Comparison of ENCODE assay signal across 8 mouse cellular contexts in the genomic region with DNA sequence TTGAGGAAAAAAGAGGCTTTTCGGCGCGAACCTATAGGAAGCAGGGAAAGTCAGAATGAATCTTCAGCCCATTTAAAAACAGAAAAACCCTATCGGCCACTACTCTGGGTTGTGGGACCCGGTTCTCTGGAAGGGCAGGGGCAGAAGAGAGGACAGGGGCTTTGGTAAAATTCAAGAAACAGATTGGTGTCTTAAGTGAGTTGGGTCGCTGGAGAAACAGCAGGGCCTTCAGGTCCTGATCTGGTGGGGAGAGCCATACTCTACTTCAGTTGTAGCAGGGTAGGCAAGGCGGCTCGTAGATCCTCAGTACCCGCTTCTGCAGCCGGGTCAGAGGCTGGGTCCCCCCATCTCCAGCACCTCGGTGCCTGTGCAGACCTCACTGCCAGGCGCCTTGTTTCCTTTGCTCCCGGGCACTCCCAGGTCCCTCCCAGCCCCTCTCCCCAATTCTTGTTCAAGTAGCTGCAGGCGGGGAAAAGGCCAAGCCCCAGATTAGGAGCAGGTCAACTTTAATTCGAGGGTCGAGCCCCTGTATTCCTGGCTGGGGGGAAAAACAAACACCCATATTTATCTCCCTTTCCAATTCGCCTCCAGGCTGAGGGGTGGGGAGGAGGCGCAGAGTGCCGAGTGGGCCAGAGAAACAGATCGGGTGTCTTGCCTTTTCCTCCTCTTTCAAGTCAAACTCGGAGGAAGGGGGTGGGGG. TPM values are rescaled to one million over a fixed set of nuclear protein-coding genes. Genes with fewer than 3 reads are reported as not detected.
A peak's percentile ranks its signal among the peaks of the same experiment; 100 is the strongest.
DNase-seq lines count a peak whose midpoint lies in the region; ATAC-seq and TF ChIP-seq lines count a peak whose summit lies in the region.

No protein-coding gene starts in this region.

- H3K9ac ChIP-seq in kidney, embryonic 14.5 days (ENCODE audit: low read depth, low read length) = peak overlapping the region; percentile 97
- H3K9ac ChIP-seq in forebrain, embryonic 11.5 days (ENCODE audit: low read length) = peak overlapping the region; percentile 97
- peak overlapping the region; percentile 74 for H3K9ac ChIP-seq in limb, embryonic 12.5 days (replicated peaks)

- H3K4me2 ChIP-seq in kidney, embryonic 14.5 days (replicated peaks; ENCODE audit: low read depth, low read length) = peak overlapping the region; percentile 74
- peak overlapping the region; percentile 82 for H3K4me2 ChIP-seq in forebrain, embryonic 11.5 days (ENCODE audit: low read depth, low read length, severe bottlenecking)
- peak overlapping the region; percentile 82 for H3K4me2 ChIP-seq in limb, embryonic 12.5 days

- TF ChIP-seq CTCF in olfactory bulb, adult 2 months (IDR thresholded peaks at IDR 0.05; ENCODE audit: insufficient read depth, low read depth, low read length) = no peak

- peaks cover 29% of the 10 kb centered on the region for H3K4me1 ChIP-seq in kidney, embryonic 14.5 days (ENCODE audit: control insufficient read depth, insufficient read depth, low read length)
- H3K4me1 ChIP-seq in forebrain, embryonic 11.5 days (replicated peaks; ENCODE audit: control insufficient read depth, insufficient read depth, low read length) = peaks cover 8% of the 10 kb centered on the region
- H3K4me1 ChIP-seq in limb, embryonic 12.5 days (replicated peaks) = peaks cover 29% of the 10 kb centered on the region
- no peaks in the 10 kb centered on the region for H3K4me1 ChIP-seq in olfactory bulb, adult 2 months (ENCODE audit: control insufficient read depth, insufficient read depth, low read length)

- H3K27ac ChIP-seq in kidney, embryonic 14.5 days (ENCODE audit: low read depth, low read length) = peak overlapping the region; percentile 99
- peak overlapping the region; percentile 96 for H3K27ac ChIP-seq in forebrain, embryonic 11.5 days (ENCODE audit: low read depth, low read length)
- H3K27ac ChIP-seq in limb, embryonic 12.5 days = peak overlapping the region; percentile 86; the same call in 1 of the 2 replicates
- H3K27ac ChIP-seq in olfactory bulb, adult 2 months (ENCODE audit: insufficient read depth, low read depth, low read length) = peak overlapping the region; percentile 99

- TF ChIP-seq POLR2A in olfactory bulb, adult 2 months (IDR thresholded peaks at IDR 0.05; ENCODE audit: insufficient read depth, low read depth, low read length) = no peak

- H3K36me3 ChIP-seq in kidney, embryonic 14.5 days (ENCODE audit: control insufficient read depth, insufficient read depth, low read length) = peaks cover 40% of the 10 kb centered on the region
- no peaks in the 10 kb centered on the region for H3K36me3 ChIP-seq in forebrain, embryonic 11.5 days (ENCODE audit: control insufficient read depth, insufficient read depth, low read length)
- no peaks in the 10 kb centered on the region for H3K36me3 ChIP-seq in limb, embryonic 12.5 days

- no peak for DNase-seq in kidney, postnatal 36 days
- DNase-seq in forebrain, embryonic 11.5 days (ENCODE audit: low spot score) = peak; percentile 65
- no peak for DNase-seq in ovary, postnatal 10 days (ENCODE audit: low spot score)
- no peak for DNase-seq in frontal cortex, postnatal 14 days (ENCODE audit: low spot score in 2 of 2)
- DNase-seq in right cerebral cortex, postnatal 10 days (ENCODE audit: low spot score in 2 of 2) = no peak

- H3K27me3 ChIP-seq in kidney, embryonic 14.5 days (ENCODE audit: control insufficient read depth, insufficient read depth, low read length) = no peaks in the 10 kb centered on the region
- peaks cover 2% of the 10 kb centered on the region; the same call in 1 of the 2 replicates for H3K27me3 ChIP-seq in forebrain, embryonic 11.5 days (ENCODE audit: control insufficient read depth, insufficient read depth, low read length)
- peaks cover 80% of the 10 kb centered on the region for H3K27me3 ChIP-seq in limb, embryonic 12.5 days

- WGBS in kidney, embryonic 14.5 days = 3% methylated on average over 21 of the region's 21 CpGs
- 2% methylated on average over 21 of the region's 21 CpGs for WGBS in forebrain, embryonic 11.5 days
- 3% methylated on average over 21 of the region's 21 CpGs for WGBS in limb, embryonic 12.5 days
- 3% methylated on average over 21 of the region's 21 CpGs for WGBS in olfactory bulb, adult 2 months

- H3K4me3 ChIP-seq in kidney, embryonic 14.5 days (ENCODE audit: low read length) = peak overlapping the region; percentile 72
- H3K4me3 ChIP-seq in forebrain, embryonic 11.5 days (ENCODE audit: low read depth, low read length) = peak overlapping the region; percentile 75
- peak overlapping the region; percentile 50 for H3K4me3 ChIP-seq in limb, embryonic 12.5 days (replicated peaks)
- H3K4me3 ChIP-seq in olfactory bulb, adult 2 months (ENCODE audit: insufficient read depth, low read depth, low read length) = peak overlapping the region; percentile 72

- no peaks in the 10 kb centered on the region for H3K9me3 ChIP-seq in kidney, embryonic 14.5 days (ENCODE audit: control insufficient read depth, low read length)
- H3K9me3 ChIP-seq in forebrain, embryonic 11.5 days (ENCODE audit: control insufficient read depth, low read length) = no peaks in the 10 kb centered on the region
- H3K9me3 ChIP-seq in limb, embryonic 12.5 days = no peaks in the 10 kb centered on the region

- no peak for ATAC-seq in kidney, embryonic 14.5 days (ENCODE audit: low FRiP score, low TSS enrichment)
- no peak for ATAC-seq in forebrain, embryonic 11.5 days (replicated peaks; ENCODE audit: low FRiP score)
- ATAC-seq in limb, embryonic 12.5 days (ENCODE audit: insufficient number of reproducible peaks, insufficient read depth, low FRiP score, low TSS enrichment, low read depth) = no peak

RNA-seq across cellular contexts. Expression of a gene that starts 4.8 kb away (rescaled TPM):
- 111 and 112 TPM in 2 replicates for polyA plus RNA-seq in kidney, embryonic 14.5 days (2014; fragmentation: Nextera tagmentation; extraction: Ambion mirVana)
- 75.4 and 77.2 TPM in 2 replicates for polyA plus RNA-seq in forebrain, embryonic 11.5 days (2014; fragmentation: Nextera tagmentation; extraction: Ambion mirVana)
- 20.5 and 24.4 TPM in 2 replicates for polyA plus RNA-seq in limb, embryonic 12.5 days (2016; fragmentation: Nextera tagmentation; extraction: Ambion mirVana)
- polyA plus RNA-seq in olfactory bulb, adult 2 months (2012; ENCODE audit: insufficient read depth, insufficient read length, low replicate concordance, missing spikeins) = 180 and 356 TPM in 2 replicates
